Mouse (Mus musculus) liver, adult 2 months (tissue): Measurements from ENCODE around the gene Chrna9.

ENCODE experiments used
- CTCF ChIP-seq: fragments of 200-500 bp; IDR thresholded peaks from 2 replicates; pipeline ENCODE4 v1.5.1; 2011; ENCODE audit warnings: low read depth, low read length, control low read depth
- POLR2A ChIP-seq: fragments of 200-500 bp; IDR thresholded peaks from 2 replicates; pipeline ENCODE4 v1.6.1; 2011; ENCODE audit warnings: low read length, control low read depth; ENCODE audit not compliant: insufficient read depth; ENCODE audit errors: extremely low read depth

GRCm38 (mm10) chr5:65900862-65901265 is 33.9 kb upstream of the Chrna9 start:
- TF ChIP-seq POLR2A (no peak), CTCF (no peak)
